Mouse (Mus musculus): ENCODE measurements around the gene Mindy3. TPM values are rescaled to one million over a fixed set of nuclear protein-coding genes. Genes with fewer than 3 reads are reported as not detected.
"Not testable (repeated sequence)": the region's sequence is repeated elsewhere in the genome, so short reads cannot be mapped to it uniquely, and the experiment has no call there.

Gene Mindy3
- total RNA-seq (2021) = 10 to 100 TPM; 49.8 to 56.2 TPM
- long read RNA-seq, experiment 1, transcript Mindy3-217 (10 exons, 1,843 nt) = minor isoform, 8 of 50 reads
- long read RNA-seq, experiment 1, transcript Mindy3-201 (15 exons, 2,344 nt) = major isoform, 10 of 50 reads
- long read RNA-seq, experiment 1, partial matches to known transcripts = 1 of 50 reads
- long read RNA-seq, experiment 1, other reads (novel, unspliced or antisense) = 26 of 50 reads
- long read RNA-seq, experiment 2, transcript Mindy3-201 (15 exons, 2,344 nt) = minor isoform, 6 of 46 reads
- long read RNA-seq, experiment 2, transcript Mindy3-217 (10 exons, 1,843 nt) = major isoform, 7 of 46 reads
- long read RNA-seq, experiment 2, partial matches to known transcripts = 0 of 46 reads
- long read RNA-seq, experiment 2, other reads (novel, unspliced or antisense) = 28 of 46 reads

DNA sequence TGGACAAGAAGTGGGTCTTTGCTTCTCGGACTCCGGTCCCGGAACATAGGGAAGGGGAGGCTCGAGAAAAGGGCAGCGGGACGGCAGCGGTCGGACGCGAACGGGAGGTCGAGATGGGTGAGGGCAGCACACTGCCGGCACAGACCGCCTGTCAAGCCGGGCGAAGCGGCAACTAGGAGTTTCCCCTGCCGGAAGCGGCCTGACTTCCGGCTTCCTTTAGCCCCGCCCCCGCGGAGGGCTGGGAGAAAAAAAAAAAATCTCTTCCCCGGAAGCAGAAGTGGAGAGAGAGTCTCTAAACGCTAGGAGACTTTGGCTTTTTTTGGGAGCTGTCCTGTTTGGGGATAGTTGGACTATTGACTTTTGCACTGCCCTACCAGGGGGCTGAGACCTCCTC, at the start of gene Mindy3:
TSS of gene Mindy3 (minus strand) at position 209 of the 394 bp plus-strand sequence.
- DNase-seq (ENCODE audit: low spot score in 2 of 2) = peak; percentile 84 to 90

DNA sequence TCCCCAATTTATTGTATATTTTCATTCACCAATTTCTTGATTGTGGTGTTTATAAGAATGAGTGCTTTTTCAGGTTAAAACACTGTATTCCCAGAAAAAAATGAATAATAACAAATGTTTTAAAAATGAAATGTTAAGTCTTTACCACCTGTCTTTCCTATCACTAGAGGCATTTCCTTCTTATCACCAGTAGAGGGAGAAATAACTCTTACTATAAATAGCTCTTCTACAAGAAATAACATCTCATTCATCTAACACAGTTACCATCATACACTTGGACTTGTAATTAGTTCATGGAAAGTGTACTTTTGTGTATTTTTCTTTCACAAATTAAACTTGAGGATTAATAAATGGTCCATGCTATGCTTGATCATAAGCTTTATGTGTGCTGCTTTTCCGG, 40.5 kb upstream of the Mindy3 start:
- DNase-seq (ENCODE audit: low spot score in 2 of 2) = no peak

DNA sequence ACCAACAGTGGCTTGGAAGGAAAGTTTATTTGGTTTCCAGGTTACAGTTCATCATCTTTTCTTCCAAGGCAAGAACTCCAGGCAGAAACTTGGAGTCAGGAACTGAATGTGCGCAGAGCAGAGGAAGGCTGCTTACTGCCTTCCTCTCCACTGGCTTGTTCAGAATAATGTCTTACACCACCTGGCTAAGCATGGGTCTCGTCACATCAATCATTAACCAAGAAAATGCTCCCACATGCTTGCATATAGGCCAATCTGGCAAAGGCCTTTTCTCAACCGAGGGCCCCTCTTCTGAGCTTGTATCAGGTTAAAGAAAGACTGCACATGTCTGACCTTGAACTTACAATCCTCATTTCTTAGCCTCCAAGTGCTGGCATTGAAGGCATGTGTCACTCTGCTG, 30.8 kb upstream of the Mindy3 start:
- DNase-seq (ENCODE audit: low spot score in 2 of 2) = no peak

DNA sequence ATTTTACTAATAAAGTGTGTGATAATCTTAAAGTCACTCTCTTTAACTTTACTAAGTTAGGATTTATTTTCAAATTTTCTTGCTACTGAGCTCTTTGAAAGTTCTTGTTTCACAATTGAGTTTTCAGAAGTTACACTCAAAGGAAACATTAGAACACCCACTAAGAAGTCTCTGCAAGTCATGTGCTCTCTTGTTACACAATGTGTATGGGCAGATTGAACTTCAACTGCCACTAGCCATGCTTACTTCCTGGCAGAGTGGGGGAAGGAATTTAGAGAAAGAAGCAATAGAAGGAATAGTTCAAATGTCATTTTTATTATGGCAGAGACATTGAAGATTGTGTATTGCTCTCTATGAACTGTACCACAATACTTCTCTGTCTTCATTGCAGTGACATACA, 20.9 kb upstream of the Mindy3 start:
- DNase-seq (ENCODE audit: low spot score in 2 of 2) = no peak

DNA sequence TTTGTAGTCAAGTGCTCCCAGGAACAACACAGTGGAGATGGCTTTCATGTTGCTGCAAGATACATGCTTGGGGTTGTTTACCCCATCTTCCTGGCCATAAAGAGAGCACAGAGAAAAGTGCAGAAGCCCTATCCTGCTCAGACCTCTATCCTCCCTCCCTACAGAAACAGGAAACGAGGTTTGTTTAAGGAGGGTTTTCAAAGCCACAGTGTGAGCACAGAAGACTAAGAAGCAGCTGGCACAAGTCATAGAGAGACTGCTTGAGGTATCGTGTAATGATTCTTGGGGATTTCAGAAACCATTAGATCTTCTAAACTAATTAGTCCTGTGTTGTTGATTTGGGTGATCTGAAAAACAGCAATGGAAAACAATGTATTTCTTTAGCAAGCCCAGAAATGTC, 20.3 kb upstream of the Mindy3 start:
- no peak for DNase-seq (ENCODE audit: low spot score in 2 of 2)

DNA sequence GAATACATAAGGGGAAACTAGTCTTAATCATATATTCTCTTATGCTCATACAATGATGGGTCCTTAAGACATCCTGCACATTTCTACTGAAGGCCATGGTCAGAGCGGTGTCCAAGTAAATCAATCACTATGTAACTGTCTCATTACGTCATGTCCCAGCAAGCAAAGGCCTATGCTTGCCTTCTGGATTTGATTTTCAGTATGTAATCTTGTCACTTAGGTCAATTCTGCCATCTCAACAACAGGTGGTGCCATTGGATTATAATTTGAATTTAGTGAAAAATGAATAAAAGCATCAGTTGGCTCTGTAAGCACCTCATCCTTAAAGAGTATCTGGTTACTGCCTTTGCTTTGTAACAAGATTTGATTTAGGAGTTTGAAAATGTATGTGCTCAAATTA, 18.9 kb upstream of the Mindy3 start:
- DNase-seq (ENCODE audit: low spot score in 2 of 2) = no peak

DNA sequence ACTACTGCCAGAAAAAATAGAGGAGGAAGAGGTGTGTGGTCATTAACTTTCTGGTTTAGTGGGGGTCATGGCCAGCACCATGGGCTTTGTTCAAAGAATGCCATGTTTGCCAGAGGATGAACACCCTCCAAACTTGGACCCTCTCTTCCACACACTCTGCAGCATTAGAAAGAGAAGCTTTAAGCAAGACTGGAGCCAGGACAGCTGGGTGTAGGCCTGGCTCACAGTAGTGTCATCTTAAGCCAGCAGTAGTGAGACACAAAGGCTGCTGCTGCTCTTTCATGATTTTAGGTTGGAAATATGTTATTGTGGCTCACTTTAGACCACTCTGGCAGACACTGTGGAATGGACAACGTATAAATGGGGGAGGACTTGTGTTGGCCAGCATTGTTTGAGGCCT, 12.8 kb upstream of the Mindy3 start:
- no peak for DNase-seq (ENCODE audit: low spot score in 2 of 2)

DNA sequence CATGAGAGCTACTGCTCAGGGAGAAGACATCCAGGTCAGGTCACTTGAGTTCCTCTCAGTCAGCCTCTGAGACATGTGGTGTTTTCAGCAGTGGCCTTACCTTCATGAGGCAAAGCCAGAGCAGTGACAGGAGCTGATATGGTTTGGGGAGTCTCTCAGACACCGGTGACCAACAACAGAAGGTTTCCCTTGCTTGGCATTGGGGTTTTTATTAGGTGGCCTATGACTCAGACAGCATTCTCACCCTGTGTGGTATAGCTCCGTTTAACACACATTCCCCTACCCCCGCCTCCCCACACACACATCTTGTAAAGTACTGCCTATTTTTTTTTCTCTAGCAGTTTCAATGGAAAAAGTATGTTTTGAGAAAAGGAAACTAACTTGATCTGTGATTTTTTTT, 5.1 kb upstream of the Mindy3 start:
- no peak for DNase-seq (ENCODE audit: low spot score in 2 of 2)

DNA sequence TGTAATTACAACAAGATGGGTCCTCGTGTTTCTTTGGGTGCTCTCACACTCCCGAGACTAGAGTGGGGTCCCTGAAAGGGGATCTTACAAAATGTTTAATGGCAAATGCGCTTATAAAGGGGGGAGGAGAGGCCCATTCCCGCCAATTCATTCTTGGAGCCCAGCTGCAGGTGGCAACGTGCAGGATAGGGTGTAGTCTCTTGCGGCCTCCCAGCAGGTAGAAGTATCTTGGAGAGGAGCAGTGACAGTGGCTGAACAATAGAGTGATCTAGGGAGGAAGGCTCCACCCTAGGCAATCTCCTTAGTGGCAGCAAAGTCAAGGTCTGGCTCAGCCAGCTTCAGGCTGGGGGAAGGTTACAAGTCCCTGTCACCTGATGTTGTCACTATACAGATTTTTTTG, 4.2 kb upstream of the Mindy3 start:
- DNase-seq (ENCODE audit: low spot score in 2 of 2) = not testable (repeated sequence)

DNA sequence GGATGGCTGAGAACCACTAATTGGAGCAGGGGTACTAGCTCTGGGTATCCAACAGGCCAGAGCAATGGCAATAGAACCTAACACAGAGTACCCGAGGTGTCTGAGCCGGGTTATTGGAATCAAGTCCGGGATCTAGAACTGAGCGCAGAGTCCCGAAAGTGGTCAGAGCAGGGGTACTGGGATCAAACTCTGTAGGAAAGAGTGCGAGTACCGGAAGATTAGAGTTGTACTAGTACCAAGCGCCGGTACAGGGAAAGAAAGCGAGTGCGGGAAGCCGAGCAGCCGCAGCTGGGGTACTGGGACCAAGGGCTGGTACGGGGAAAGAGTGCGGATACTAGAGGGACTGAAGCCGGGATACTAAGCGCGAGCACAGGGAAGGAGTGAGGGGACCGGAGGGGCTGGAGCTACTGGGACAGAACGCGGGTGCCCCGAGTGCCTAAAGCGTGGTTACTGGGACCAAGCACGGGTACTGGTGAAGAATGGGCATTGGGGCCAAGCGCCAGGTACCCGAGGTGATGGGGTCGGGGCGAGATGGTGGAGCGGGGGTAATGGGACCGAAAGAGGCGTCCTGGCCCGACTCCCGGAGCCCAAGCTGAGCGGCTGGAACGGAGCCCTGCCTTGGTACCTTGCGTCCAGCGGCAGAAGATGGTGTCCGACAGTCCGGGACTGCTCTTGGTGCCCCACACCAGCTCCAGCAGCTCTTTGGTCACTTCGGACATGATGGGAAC, 572 bp downstream of the Mindy3 start:
- peak; percentile 11 to 21 for DNase-seq (ENCODE audit: low spot score in 2 of 2)

DNA sequence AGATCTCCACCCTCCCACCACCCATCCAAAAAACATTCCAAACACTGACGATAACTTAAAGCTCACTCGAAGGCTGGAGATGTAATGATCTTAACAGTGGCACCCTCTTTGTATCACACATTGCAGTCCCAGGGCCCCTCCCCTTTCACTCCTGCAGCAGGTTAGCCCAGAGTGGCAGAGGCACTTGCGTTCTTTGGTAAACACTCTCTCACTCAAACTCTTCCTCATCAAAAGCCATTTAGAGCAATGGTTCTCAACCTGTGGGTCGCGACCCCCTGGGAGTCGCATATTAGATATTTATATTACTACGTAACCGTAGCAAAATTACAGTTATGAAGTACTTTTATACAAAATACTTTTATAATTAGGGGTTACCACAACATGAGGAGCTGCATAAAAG, 1.1 kb downstream of the Mindy3 start:
- DNase-seq (ENCODE audit: low spot score in 2 of 2) = no peak

DNA sequence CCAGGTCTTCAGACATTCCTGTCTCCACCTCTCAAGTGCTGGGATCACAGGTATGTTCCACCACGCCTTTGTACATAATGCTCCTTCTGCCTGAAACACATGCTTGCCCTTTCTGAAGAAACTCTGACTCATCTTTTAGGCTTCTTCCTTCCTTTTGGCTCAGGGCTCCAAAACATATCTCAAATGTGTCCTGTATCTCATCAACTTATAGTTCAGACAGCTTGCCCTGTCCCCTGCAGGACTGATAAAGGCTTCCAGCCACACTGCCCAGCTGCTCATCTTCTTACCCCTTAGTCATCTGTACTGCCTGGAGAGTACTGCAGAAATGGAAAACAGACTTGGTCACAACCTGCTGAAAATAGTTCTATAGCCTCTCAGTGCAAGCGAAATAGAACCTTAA, 7.0 kb downstream of the Mindy3 start:
- DNase-seq (ENCODE audit: low spot score in 2 of 2) = no peak

DNA sequence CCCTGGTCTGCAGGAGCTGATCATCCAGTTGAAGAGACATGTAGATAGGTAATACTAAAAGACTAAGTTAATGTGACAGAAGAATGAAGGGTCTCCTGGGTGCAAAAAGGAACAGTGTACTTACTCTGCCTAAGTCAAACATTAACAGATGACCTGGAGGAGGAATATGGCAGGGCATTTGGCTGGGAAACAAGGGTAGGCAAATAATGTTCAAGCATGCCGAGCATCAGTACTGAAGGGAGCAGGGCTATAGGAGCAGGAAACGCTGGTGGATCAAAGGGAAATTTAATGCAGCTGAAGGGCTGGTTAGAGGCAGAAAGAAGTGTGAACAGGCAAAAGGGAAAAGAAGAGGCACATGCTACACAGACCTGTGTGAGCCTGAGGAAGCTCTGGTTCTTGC, 8.1 kb downstream of the Mindy3 start:
- DNase-seq (ENCODE audit: low spot score in 2 of 2) = no peak

DNA sequence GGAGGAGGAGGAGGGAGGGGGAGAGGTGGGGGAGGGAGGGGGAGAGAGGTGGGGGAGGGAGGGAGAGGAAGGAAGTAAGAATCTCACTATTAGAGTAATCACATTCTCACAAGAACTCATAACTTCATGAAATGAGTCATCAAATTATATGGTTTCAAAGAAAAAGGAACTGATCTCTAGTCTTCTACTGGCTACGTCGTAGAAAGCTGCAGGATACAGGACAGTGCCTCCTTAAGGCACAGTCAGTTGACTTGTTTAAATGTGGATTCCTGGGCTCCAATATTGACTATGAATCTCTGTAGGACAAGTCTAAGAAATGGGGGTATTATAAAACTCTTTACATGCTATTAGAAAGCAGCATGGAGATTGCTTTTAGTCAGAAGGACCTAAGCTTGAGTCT, 12.5 kb downstream of the Mindy3 start:
- no peak for DNase-seq (ENCODE audit: low spot score in 2 of 2)

DNA sequence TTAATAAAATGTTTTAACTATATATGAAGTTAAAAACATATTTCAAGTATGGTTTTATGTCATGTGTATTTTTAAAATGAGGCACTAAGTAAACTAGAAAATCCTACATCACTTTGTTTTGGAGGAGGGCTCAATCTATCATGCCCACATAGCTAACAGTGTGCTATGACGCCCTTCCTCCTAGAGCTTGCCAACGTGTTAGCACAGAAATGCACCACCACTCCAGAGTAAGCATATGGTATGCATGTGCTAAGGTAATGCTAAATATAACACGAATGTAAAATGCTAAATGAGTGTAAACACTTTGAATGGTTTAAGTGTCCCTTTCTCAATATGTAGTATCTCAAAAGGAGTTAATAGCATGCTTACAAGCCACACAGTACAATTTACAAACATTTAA, 16.8 kb downstream of the Mindy3 start:
- no peak for DNase-seq (ENCODE audit: low spot score in 2 of 2)

DNA sequence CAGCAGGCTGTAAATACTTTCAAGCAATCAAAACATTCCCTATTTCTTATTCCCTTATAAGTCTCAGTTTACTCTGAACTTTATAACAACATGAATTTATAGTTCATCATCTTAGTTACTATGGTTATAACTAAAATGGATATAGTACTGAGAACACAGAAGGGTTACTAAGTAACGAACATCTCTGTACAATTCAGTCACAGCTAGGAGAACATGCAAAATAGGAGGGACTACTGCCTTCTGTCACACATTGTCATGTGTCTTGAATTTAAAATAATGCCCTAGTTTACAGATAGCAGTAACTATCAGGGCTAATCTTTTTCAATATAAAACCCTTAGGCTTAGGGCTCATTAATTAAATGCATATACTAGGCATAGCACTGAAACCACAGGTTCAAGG, 18.1 kb downstream of the Mindy3 start:
- no peak for DNase-seq (ENCODE audit: low spot score in 2 of 2)

DNA sequence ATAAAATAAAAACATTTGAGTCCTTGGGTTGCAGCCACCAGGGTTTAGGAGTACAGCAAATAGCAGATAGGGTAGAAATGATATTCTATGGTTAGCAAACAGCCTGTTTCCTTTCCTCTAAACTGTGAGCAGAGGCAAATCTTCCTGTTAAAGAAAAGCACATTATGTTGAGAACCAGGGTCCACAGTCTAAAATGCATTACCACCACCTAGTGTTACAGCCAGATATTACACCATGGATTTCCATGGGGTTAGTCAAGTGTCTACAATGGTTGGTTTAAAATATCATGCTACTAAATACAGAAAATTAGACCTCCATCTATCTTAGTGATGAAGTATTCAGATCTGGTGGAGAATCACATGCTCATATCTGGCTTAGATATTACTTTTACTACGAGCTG, 30.2 kb downstream of the Mindy3 start:
- peak; percentile 48 to 62 for DNase-seq (ENCODE audit: low spot score in 2 of 2)

DNA sequence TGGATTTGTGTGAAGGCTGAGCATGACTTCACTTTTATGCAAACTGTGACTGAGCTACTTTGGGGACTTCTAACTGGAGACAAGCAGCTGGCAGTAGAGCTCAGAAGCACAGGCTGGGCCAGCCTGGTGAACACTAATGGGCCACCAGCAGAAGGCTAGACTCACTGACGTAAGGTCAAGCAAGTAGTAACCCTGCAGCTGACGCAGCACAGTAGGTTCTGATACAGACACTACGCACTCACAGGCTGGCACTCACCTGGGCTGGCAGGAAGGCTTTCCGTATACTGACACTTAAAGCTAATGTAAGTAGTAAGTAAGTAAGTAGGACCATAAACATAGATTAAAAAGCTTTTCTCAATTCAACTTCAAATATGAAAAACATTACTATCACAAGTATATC, 30.7 kb downstream of the Mindy3 start:
- DNase-seq (ENCODE audit: low spot score in 2 of 2) = no peak

DNA sequence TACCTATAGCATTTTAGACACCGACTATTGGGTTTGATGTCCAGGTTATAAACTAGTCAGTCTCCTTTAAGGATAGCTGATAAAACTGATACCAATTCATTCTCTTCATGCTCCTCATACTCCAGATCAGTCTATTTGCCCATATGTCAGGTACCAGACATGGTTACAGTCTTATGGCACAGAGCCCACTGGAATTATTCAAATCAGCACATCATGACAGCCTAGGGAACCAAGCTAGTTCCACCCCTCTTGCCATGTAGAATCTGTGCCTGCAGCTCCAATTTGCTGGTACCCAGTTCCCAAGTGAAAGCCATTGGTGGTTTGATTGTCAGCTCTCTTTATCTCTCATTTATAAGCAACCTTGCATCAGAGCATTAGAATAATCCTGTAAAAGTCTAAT, 34.9 kb downstream of the Mindy3 start:
- DNase-seq (ENCODE audit: low spot score in 2 of 2) = no peak

DNA sequence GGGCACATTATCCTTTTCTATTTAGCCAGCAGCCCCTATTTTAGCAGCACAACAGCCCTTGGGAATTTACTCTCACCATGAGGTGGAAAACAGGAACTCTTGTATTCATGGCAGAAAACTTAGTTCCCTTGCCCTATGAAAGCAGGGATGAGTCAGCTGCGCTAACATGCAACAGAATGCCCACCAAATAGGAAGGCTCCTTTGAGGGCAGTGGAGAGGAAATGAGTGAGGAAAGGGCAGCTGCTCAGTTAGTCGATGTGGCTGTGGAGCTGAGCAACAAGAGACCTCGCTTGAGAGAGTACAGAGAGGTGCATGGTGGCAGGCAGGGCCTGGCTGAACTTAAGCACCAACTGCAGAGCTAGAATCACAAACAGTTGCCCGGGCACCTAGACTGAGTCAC, 36.6 kb downstream of the Mindy3 start:
- DNase-seq (ENCODE audit: low spot score in 2 of 2) = no peak

DNA sequence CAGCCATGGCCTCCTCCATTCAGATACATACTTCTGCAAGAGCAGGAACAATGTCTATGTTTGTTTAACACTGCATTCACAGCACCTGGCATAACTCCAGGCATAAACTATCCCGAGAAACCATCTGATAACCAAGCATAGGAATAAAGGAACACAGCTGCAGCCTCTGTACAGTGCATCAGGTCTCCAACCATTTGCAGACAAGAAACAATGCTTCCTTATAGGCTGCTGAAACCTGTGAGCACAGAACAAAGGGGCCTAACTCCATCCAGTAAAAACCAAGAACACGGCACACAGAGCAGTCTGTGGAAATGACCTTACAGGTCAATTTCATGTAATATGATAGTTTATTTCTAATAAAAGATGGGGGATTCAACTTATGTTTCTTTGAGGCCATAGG, 39.0 kb downstream of the Mindy3 start:
- DNase-seq (ENCODE audit: low spot score in 2 of 2) = no peak

DNA sequence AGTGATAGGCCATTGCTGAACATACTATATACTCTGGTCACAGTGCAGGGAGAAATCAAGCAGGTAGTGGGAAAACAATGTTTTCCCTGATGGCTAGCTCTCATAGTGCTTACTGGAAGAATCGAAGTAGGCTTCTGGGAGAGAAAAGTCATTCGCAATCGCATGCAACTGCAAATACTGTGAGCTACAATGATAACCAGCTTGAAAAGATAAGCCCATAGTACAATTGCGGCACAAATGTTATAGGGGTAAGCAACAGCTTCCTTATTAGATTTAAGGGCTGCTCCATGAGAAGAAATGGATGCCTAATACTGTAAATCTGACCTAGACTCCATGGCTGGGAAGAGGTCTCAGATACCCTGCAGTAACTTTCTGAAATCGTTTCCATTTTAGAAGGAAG, 40.7 kb downstream of the Mindy3 start:
- DNase-seq (ENCODE audit: low spot score in 2 of 2) = no peak

DNA sequence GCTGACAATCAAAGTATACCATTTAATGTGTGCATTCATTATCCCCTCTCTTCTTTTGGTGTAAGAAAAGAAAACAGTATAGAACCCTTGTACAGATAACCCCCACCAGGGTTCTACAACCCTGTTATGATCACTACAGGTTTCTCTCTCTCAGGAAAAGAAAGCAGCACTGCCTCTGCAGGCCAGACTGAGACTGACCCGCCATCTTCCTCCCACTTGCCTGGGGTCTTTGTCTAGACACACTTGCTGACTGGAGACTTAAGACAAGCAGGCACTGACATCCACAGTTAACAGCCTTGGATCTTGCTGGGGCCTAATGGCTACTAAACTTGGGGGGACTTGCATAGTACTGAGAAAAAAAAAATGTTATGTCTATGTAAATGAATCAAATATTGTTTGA, 42.2 kb downstream of the Mindy3 start:
- DNase-seq (ENCODE audit: low spot score in 2 of 2) = no peak
